Mouse (Mus musculus) adrenal gland, postnatal 10 days (tissue): Measurements from ENCODE around the gene Aldh1l1. TPM values are rescaled to one million over a fixed set of nuclear protein-coding genes. Genes with fewer than 3 reads are reported as not detected.
"Not testable (repeated sequence)": the region's sequence is repeated elsewhere in the genome, so short reads cannot be mapped to it uniquely, and the experiment has no call there.

Experiments
- DNase-seq: peaks from one replicate; pipeline ENCODE4 v3.0.0; 2021; ENCODE audit warnings: mixed read lengths
- total RNA-seq, 2 experiments: library from RNA; stranded (reverse); gene quantifications; 2 replicates each; pipeline ENCODE4 v1.2.3; 2021

Aldh1l1 gene
- total RNA-seq, 2 experiments from 2014 or later: 51.9 to 95.0 TPM

GRCm38 (mm10) chr6:90620791-90621583 is 134.8 kb downstream of the Aldh1l1 start:
- no peak for DNase-seq

DNA sequence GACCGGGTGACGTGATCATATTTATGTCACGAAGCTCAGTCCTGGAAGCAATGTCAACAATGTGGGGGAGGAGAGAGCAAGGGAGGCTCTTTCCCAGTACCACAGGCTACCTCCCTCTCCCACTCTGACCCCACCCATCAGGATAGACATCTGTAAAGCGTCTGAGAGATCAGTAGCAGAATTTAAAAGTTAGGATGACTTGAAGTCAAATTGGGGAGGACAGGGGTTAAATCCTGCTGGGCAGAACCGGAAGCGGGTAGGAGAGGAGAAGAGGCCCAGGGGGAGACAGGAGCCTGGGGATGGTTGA is 135.3 kb downstream of the Aldh1l1 start:
- DNase-seq: no peak

- no peak for DNase-seq
Observed at GRCm38 (mm10) chr6:90622758-90623455, 136.7 kb downstream of the Aldh1l1 start.

DNA sequence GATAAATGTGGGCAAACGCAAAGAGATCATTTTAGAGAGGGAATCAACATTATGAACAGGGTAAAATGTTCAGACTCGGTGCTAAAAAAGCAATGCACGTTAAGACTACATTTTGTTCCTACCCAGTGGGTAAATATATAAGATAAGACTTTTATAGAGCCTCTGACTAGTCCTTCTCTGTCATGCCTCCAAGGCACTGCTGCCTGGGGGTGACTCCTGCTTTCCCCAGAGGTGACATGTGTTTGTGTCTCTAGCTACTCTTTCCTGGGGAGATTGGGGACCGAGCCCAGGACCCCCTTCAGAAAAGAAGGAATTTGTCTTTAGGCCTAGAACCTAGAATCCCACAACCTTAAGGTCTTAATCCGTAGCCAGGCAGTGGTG is 137.2 kb downstream of the Aldh1l1 start:
- no peak for DNase-seq

GRCm38 (mm10) chr6:90624184-90624583 is 138.0 kb downstream of the Aldh1l1 start:
- DNase-seq: peak; percentile 78

DNA sequence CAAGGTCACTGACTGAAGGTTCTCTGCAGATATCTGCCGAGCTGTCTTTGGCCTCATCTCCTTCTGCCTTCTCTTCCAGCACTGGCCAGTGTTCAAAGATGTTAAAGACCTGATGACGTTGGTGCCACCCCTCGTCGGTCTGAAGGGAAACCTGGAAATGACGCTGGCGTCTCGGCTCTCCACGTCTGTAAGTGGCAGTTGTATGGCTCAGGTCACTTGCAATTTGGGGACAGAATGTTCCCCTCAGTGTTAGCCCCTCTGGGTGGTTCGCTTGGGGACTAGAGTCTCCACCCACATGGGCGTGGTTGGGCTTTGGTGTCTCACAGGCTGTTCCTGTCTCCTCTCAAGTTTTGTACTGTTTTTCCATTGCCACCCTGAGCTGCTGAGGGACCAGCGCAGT is 138.5 kb downstream of the Aldh1l1 start:
- DNase-seq: no peak

- no peak for DNase-seq
Observed at GRCm38 (mm10) chr6:90625207-90625994, 139.2 kb downstream of the Aldh1l1 start.

DNA sequence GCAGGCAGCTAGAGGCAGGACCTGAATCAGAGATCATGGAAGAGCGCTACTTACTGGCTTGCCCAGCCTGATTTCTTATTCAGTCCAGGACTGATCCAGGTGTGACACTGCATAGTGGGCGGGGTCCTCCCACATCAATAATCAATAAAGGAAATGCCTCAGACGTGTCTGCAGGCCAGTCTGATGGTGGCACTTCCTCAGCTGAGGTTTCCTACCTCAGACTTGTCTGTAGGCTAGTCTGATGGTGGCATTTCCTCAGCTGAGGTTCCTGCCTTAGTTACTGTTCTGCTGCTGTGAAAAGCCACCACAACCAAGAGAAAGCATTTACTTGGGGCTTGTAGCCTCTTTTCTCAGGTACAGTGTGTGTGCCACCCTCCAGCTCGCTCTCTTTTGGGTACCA is 141.3 kb downstream of the Aldh1l1 start:
- DNase-seq: no peak

- DNase-seq: no peak
Observed at GRCm38 (mm10) chr6:90629506-90629905, 143.3 kb downstream of the Aldh1l1 start.

DNA sequence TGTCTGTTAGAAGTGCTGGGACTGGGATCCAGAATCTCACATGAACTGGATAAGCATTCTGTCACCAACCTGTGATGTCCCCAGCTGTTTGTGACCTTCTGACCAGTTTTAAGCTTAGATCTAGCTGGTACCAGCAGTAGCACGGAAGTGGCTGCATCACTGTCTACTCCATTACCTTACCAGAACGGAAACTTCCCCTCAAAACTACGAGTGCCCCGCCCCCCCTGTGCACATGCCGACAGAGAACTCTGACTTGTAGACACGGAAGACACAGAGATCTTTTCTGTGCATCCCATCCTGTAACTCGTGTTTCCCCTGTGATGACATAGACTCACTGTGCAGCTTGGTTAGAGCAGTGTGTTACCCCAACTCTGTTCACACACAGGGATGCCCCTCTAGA is 144.2 kb downstream of the Aldh1l1 start:
- no peak for DNase-seq

- not testable (repeated sequence) for DNase-seq
Observed at GRCm38 (mm10) chr6:90632526-90632925, 146.3 kb downstream of the Aldh1l1 start.

- no peak for DNase-seq
Observed at GRCm38 (mm10) chr6:90635081-90635480, 148.9 kb downstream of the Aldh1l1 start.

DNA sequence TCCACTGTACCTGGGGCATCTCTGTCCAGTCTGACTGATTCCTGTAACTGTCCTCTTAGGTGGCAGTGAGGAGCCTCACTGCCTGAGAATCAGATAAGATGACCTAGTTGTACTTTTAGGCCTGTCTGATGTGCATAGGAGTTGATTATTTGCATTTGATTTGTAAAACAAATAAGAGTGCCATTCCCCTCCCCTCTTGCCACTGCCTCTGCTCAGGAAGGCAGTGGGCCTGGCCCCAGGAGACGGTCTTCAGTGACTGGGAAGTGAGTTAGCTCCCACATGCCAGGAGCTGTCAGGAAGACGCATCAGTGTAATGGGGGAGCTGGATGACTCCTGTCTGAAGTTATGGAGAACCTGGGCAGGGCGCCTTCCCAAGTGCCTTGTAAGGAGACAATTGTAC is 149.4 kb downstream of the Aldh1l1 start:
- no peak for DNase-seq

- no peak for DNase-seq
Observed at GRCm38 (mm10) chr6:90643057-90643456, 156.8 kb downstream of the Aldh1l1 start.

- no peak for DNase-seq
Observed at GRCm38 (mm10) chr6:90644965-90645364, 158.7 kb downstream of the Aldh1l1 start.

GRCm38 (mm10) chr6:90648391-90648790 is 162.2 kb downstream of the Aldh1l1 start:
- DNase-seq: no peak

- no peak for DNase-seq
Observed at GRCm38 (mm10) chr6:90649279-90649678, 163.1 kb downstream of the Aldh1l1 start.

Other genes starting within 250 kb of the Aldh1l1 start
- gene Vmn1r54, start 240.1 kb upstream of the Aldh1l1 start, total RNA-seq: not detected
- not detected for gene BC048671, start 185.2 kb upstream of the Aldh1l1 start, total RNA-seq
- gene Chst13, start 161.2 kb upstream of the Aldh1l1 start, total RNA-seq: 1 to 10 TPM in 1 of 2 experiments, under 1 TPM in 1; 0.88 to 1.7 TPM
- gene Uroc1, start 153.1 kb upstream of the Aldh1l1 start, total RNA-seq: 10 to 100 TPM; 14.8 to 37.5 TPM
- gene Zxdc, start 116.9 kb upstream of the Aldh1l1 start, total RNA-seq: 10 to 100 TPM; 17.6 to 18.7 TPM
- gene Cfap100, start 57.6 kb upstream of the Aldh1l1 start, total RNA-seq: under 1 TPM; 0.58 to 0.90 TPM
- gene Klf15, start 23.9 kb upstream of the Aldh1l1 start, total RNA-seq: 10 to 100 TPM; 14.8 to 42.1 TPM
- gene Slc41a3, start 118.3 kb downstream of the Aldh1l1 start, total RNA-seq: 10 to 100 TPM; 20.8 to 25.2 TPM